Mouse (Mus musculus): ENCODE results near the gene Hoxa13.
A peak's percentile ranks its signal among the peaks of the same experiment; 100 is the strongest.

The Hoxa13 gene

DNA sequence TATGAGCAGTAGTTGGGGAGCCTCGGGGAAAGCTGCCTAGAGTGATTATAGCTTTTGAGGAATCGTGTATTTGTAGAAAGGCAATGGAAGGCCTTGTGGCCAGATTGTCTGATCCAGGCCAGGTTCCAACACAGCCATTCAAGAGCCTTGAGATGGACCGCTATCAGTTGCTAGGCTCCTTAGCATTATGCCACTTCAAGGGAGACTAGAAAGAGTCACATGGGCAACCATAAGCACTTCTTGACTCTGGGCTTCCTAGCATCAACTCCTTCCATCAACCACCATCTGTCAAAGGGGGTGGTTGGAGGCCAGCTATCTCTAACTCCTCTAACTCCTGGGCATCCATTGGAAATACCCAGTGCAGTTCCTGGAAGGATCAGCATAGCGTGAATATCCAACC lies 10.9 kb downstream of the Hoxa13 start:
- peak; percentile 22 for DNase-seq (ENCODE audit: low read depth)

DNA sequence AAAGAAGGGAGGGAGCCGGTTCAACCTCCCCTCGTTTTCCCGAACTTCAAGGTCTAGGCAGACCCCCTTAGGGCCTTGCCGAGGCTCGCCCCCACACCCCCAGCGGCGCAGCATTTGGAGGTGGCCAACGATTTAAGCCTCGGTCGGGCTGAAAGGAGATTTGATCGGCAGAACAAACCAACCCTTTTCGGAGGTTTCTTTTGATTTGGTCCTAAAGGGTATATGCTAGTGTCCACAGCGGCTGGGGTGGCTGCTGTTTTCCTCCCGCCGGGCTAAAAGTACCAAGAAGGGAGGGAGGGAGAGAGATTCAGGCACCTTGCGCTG lies 11.3 kb downstream of the Hoxa13 start:
- no peak for DNase-seq (ENCODE audit: low read depth)

GRCm38 (mm10) chr6:52248638-52249414 lies 11.9 kb downstream of the Hoxa13 start:
- DNase-seq (ENCODE audit: low read depth): peak; percentile 15

DNA sequence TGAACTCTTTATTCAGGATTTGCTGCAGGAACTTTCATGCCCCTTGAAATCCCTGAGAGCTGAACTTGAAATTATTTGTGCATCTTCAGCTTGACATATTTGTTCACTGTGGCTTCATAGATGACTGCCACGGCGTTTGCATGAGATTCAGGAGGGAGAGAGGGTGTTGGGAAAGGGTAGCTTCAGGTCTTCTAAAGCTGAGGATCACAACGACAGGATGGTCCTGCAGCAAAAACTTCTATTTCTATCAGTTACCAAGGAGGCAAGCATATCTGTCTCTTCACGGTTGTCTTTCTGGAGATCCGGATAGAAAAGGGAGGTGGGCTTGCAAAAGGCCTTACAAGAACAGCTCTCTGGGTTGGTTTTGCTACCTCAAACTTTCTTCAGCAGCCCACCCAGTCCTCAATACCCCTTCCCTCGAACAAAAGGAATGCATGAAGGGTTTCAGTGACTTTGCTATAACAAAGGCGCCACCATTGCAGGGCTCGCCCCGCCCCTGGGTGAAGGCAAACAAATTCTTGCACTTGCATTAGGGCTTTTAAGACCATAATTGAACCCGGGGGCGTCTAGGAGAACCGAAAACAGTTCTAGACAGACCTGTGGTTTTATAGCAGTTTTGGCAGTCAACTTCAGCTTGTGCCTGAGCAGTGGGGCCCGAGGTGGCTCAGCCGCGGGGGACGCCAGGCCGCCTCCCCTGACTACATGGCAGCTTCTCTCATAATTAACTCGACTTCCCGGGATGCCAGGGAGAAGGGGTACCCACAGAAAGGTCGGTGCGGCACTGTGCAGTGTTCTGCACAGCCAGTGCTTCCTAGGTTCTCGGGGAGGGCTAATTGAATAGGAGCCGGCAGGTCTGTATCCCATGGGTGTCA lies 12.7 kb downstream of the Hoxa13 start:
- peak; percentile 17 for DNase-seq (ENCODE audit: low read depth)

- no peak for DNase-seq (ENCODE audit: low read depth)
Measured at GRCm38 (mm10) chr6:52246916-52247315, 13.8 kb downstream of the Hoxa13 start.

DNA sequence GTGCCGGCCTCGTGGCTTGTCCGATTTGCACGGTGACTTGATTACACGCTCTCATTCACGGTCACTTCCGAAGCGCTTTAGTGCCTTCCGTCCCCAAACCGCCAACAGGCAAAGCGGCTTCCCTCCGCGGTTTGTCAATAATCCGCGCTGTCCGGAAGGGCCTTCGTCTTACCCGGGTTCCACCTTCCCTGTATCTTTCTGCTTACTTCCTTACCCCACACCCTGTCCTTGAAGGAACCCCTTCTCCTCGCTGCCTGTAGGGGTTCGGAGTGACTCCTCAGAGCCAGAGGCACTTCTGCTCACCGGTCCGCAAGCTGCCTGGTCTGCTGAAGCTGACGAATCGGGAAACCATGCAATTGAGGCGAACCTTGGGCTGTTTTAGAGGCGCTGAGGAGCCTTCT lies 14.3 kb downstream of the Hoxa13 start:
- no peak for DNase-seq (ENCODE audit: low read depth)

- no peak for DNase-seq (ENCODE audit: low read depth)
Measured at GRCm38 (mm10) chr6:52245757-52246142, 14.9 kb downstream of the Hoxa13 start, which contains the start of gene Hoxa11. TSS of gene Hoxa11 (minus strand) at chr6:52245810.

DNA sequence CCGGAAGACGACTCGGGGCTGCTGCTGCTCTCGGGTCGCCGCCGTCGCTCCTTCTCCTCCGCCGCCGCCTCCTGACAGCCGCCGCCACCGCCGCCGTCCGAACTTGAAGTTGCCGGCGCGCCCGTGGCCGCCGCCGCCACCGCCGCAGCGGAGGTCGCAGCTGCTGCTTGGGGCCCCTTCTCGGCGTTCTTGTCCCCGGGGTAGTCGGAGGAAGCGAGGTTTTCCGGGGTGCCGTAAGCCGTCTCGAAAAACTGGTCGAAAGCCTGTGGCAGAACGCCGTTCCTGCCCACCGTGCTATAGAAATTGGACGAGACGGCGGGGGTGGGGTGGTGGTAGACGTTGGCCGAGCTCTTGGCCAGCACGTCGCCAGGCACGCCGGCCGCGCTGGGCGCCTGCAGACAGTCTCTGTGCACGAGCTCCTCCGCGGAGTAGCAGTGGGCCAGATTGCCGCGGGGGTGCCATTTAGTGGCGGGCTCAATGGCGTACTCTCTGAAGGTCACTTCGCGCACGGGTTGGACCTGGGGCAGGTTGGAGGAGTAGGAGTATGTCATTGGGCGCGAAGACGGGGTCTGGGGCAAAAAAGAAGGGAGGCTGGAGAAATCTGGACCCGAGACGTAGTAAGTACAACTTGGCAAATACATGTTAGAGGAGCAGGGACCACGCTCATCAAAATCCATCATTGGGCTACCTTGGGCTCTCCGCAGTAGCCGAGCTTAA lies 15.5 kb downstream of the Hoxa13 start:
- no peak for DNase-seq (ENCODE audit: low read depth)

GRCm38 (mm10) chr6:52244471-52245039 lies 16.1 kb downstream of the Hoxa13 start:
- no peak for DNase-seq (ENCODE audit: low read depth)

DNA sequence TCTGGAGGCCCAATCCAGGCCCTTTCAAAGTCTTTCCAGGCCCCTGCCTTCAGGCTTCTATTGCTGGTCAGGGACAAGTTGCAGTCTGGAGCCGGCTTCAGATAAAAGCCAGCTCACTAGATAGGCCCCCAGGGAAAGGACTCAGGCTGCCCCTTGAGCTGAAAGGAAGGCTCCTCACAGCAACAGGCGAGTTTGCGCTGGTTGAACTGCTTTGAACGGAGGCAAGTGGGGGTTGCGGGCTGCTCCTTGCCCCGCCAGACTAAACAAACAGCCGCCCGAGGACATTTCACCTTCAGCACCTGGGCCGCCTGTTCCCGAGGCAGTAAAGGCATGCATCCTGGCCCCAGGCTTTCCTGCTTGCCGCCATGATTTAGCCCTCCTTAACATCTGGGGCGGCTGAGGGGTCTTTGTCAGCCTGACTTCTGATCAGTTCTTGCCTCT lies 17.0 kb downstream of the Hoxa13 start:
- no peak for DNase-seq (ENCODE audit: low read depth)

DNA sequence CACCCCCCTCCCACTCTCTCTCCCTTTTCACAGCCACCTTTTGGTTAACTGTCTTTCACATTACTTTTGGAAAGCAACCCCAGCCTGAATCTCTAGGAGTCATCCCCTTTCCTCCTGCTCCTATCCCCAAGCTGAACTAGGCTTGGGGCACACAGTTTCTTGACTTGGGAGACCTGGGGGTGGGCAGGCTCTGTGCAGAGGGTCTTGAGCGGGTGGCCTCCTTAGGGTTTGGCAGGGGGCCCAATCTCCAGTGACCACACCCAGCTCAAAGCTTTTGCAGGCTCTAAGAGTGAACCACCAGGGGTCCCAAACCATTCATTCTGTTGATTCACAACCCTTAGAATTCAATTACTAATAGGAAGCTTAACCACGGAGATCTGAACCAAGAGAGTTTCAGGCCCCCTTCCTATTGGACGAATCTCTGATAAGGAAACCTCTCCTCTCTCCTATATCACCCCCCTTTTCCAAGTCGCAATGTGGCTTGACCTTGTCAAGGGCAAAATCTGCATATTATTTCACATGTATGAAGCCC lies 17.8 kb downstream of the Hoxa13 start:
- no peak for DNase-seq (ENCODE audit: low read depth)

GRCm38 (mm10) chr6:52241001-52241621 lies 19.6 kb downstream of the Hoxa13 start:
- no peak for DNase-seq (ENCODE audit: low read depth)

DNA sequence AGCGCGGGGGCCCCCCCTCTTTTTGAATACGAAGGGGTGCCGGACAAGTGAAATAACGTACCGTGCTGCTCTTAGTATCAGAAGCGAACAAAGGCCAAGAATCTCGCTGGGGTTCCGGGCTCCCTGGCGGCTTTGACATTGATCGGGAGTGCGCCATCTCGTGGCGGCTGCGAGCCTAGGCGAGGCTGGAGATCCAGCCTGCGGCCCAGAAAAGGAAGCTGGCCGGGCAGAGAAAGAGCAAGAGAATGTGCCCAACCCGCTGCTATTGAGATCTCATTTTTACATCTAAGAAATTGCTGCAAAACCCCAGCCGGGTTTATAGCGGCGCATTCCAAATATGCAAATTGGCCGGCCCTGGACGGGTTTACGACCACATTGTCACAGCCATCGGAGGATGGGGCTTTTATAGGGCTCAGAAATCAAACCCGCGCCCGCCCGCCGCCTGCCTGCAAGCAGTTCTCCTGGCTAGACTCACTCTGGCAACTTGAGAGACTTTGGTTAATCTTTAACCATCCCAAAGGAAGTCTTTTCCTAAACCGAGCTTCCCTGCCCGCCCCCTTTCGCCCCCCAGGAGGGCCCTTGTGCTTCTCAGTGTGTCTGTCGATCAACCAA lies 20.2 kb downstream of the Hoxa13 start, which contains the start of gene Hoxa10:
TSS of gene Hoxa10 (minus strand) at position 466 of the 612 bp plus-strand sequence.
- DNase-seq (ENCODE audit: low read depth): peak; percentile 89

- DNase-seq (ENCODE audit: low read depth): no peak
Measured at GRCm38 (mm10) chr6:52239625-52240388, 20.9 kb downstream of the Hoxa13 start.

GRCm38 (mm10) chr6:52238976-52239375 lies 21.7 kb downstream of the Hoxa13 start:
- DNase-seq (ENCODE audit: low read depth): no peak

DNA sequence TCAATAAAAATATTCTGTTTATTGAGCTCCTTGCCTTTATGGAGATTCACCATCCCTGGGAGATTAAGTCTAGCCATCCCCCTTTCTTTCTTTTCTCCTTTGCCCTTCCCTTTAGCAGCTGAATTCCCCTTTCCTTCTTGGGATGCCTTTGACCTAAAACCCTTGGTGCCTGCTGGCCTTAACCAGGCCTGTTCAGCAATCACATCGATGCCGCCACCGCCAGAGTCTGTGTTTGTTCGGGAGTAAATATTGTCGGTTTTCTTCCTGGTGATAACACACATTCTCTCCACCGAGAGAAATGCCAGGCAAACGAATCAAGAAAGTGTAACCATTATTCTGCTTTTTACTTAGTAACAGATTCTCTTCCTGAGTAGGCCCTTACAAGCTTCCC lies 22.5 kb downstream of the Hoxa13 start:
- DNase-seq (ENCODE audit: low read depth): no peak

- DNase-seq (ENCODE audit: low read depth): no peak
Measured at GRCm38 (mm10) chr6:52237346-52238154, 23.1 kb downstream of the Hoxa13 start.

DNA sequence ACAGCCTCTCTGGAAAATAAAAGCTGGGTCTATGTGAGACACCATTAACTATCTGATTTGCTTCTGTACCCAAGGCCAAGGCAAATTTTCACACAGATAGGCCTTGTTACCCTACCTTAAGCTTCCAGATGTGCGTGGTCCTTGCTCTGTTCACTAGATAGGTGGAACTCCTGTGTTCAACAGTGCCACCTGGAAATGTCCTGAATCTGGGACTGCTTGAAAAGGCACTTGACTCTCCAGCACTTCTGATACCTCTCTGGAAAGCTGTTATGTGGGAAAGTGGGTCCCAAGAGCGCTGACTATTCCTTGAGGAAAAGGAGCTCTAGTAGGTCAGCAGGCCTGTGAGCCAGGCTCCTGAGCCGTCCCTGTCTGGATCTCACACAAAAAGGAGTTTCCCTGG lies 23.9 kb downstream of the Hoxa13 start:
- no peak for DNase-seq (ENCODE audit: low read depth)

- DNase-seq (ENCODE audit: low read depth): no peak
Measured at GRCm38 (mm10) chr6:52235866-52236265, 24.8 kb downstream of the Hoxa13 start.
